Mouse (Mus musculus) left cerebral cortex, postnatal 4 days (tissue): ENCODE measurements at regions not wholly inside any gene's neighbourhood (a gene's known extent, or its start where the extent isn't known, plus 50 kb on each side); places are given as distances from the start of the nearest gene placed in this dataset.

Source experiments
- DNase-seq: peaks from one replicate; pipeline ENCODE4 v3.0.0-alpha.2; 2022
- intact Hi-C: fragments of 180-260 bp; cut with DNase I; formaldehyde crosslinking; loops from one replicate; pipeline ENCODE4 v1.15.1; 2025

GRCm38 (mm10) chr3:77051884-77052283 lies 977.8 kb downstream of the Fstl5 start:
- no peak for DNase-seq
- intact Hi-C loops, result no loop called here

- DNase-seq, result no peak
- intact Hi-C loops, result no loop called here
These were observed 1001.0 kb downstream of the Fstl5 start for GRCm38 (mm10) chr3:77075055-77075454.

- no peak for DNase-seq
- intact Hi-C loops, result no loop called here
These were observed 1017.7 kb downstream of the Fstl5 start for GRCm38 (mm10) chr3:77091812-77092211.

DNA sequence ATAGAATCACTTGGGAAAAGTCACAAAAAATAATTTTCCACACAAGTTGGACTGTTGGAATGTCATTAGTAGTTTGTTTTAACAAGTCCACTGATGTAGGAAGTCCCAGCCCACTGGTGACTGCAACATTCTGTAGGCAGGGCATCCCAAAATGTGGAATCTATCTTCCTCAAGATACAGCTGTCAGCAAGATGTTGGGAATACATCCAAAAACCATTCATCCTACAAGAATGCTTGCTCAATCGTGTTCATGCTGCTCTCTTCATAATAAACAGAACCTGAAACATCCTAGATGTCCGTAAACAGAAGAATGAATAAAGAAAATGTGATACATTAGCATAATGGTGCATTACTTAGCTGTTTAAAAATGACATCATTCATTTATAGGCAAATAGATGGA lies 1038.9 kb downstream of the Fstl5 start:
- intact Hi-C loops, result no loop called here
- no peak for DNase-seq

- DNase-seq, result no peak
- intact Hi-C loops, result no loop called here
These were observed 1046.5 kb downstream of the Fstl5 start for GRCm38 (mm10) chr3:77120581-77120980.

DNA sequence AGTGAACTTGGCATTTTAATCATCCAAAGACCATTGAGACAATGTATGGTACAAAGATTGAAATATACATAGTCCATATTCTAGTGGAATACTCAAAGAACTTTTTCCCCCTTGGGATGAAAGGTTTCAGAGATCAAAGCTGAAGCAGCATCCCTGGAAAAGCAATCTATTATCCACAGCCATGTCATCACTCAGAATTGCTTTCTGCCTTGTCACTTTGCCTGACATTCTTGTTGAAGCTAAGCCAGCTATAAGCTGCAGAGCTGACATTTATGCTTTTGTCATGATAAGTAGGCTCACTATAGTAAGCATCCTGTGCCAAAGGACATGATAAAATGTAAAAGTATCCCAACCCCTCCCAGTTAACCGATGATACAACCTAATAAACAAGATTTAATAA lies 1077.6 kb downstream of the Fstl5 start:
- no peak for DNase-seq
- intact Hi-C loops, result no loop called here

- no peak for DNase-seq
- intact Hi-C loops, result no loop called here
These were observed 1123.8 kb downstream of the Fstl5 start for GRCm38 (mm10) chr3:77197828-77198227.

DNA sequence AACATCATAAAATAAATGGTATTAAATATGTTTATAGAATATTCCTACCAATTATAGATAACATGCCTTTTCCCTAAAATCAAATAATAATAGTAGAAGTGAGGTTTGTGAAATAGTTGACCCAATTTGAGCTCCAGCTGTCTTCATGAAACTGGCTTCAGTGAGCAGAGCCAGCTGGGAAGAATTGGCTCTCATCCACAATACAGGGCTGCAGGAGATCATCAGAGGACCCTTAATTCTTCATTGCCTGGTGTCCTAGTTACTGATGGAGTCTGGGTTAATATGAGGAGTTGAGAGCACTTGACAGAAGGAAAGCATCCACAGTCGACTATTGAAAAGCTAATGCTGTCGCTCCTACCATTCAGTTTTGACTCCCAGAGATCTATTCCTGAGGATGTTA lies 1124.2 kb downstream of the Fstl5 start:
- intact Hi-C loops, result no loop called here
- DNase-seq, result peak; percentile 29

DNA sequence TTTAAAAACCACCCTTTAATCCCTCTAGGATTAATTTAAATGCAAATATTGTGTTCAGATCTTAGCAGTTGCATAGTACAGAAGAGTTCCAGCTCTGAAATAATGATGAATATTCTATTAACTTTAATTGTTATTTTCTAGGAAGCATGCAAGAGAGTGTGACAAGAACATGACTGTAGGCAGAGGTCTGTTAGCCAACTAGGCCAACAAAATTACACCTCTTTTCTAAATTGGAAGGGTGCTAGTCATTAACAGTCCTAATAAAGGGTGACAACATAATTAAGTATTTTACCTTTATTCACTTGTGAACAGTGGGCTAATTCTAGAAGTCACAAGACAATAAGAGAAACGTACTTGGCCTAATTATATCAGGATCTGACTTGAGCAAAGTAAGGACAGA lies 1151.9 kb downstream of the Fstl5 start:
- no peak for DNase-seq
- intact Hi-C loops, result no loop called here
